Mouse (Mus musculus) small intestine, adult 2 months (tissue): ENCODE measurements around the gene Oog2. TPM values are rescaled to one million over a fixed set of nuclear protein-coding genes. Genes with fewer than 3 reads are reported as not detected.
"Not testable (repeated sequence)": the region's sequence is repeated elsewhere in the genome, so short reads cannot be mapped to it uniquely, and the experiment has no call there.

Source experiments
- H3K27ac ChIP-seq: fragments of 200-500 bp; 2 replicates; pipeline ENCODE4 v1.5.1; 2012; ENCODE audit warnings: low read depth, low read length, control low read depth, inconsistent platforms; ENCODE audit not compliant: insufficient read depth
- H3K27me3 ChIP-seq: fragments of 200-500 bp; 2 replicates; pipeline ENCODE4 v1.6.1; 2012; ENCODE audit warnings: mild to moderate bottlenecking, moderate library complexity, low read length, inconsistent platforms; ENCODE audit not compliant: control insufficient read depth, insufficient read depth
- H3K36me3 ChIP-seq: fragments of 200-500 bp; 2 replicates; pipeline ENCODE4 v1.6.1; 2012; ENCODE audit warnings: mild to moderate bottlenecking, low read length, control low read depth, inconsistent platforms; ENCODE audit not compliant: control insufficient read depth, insufficient read depth
- H3K4me1 ChIP-seq: fragments of 200-500 bp; 2 replicates; pipeline ENCODE4 v1.6.1; 2012; ENCODE audit warnings: low read length, inconsistent platforms, mixed read lengths; ENCODE audit not compliant: control insufficient read depth, insufficient read depth, insufficient read length
- H3K4me3 ChIP-seq: fragments of 200-500 bp; 2 replicates; pipeline ENCODE4 v1.5.1; 2012; ENCODE audit warnings: low read depth, mild to moderate bottlenecking, control low read depth, inconsistent platforms, low read length, moderate library complexity
- CTCF ChIP-seq: fragments of 200-500 bp; IDR thresholded peaks from 2 replicates; pipeline ENCODE4 v1.5.1; 2012; ENCODE audit warnings: low read depth, mild to moderate bottlenecking, control low read depth, inconsistent platforms, low read length, moderate library complexity, mixed read lengths; ENCODE audit not compliant: insufficient replicate concordance, insufficient read length; ENCODE audit errors: extremely low read depth
- POLR2A ChIP-seq: fragments of 200-500 bp; IDR thresholded peaks from 2 replicates; pipeline ENCODE4 v1.6.1; 2012; ENCODE audit warnings: low read depth, mild to moderate bottlenecking, control low read depth, inconsistent platforms, low read length, moderate library complexity
- WGBS: fragments of 180-500 bp; shearing (Covaris S2); methylation state at CpG from one replicate; pipeline ENCODE4 v1.1.7; 2018; 5-methylcytosine and 5-hydroxymethylcytosine counted together
- polyA plus RNA-seq: library from polyadenylated mRNA; depleted of rRNA; stranded (reverse); fragments of >200 nt; gene quantifications from 2 replicates; pipeline ENCODE4 v1.2.3, GENCODE M21; 2012; rRNA removed

Oog2 gene
- polyA plus RNA-seq: not detected in 2 replicates

- 25% methylated on average over 1 of the region's 1 CpGs for WGBS
- H3K27ac ChIP-seq: no peak within 1 kb of the TSS
- no peaks in the 10 kb centered on the region for H3K4me1 ChIP-seq
- H3K36me3 ChIP-seq: no peaks in the 10 kb centered on the region
- H3K4me3 ChIP-seq: no peak within 1 kb of the TSS
- TF ChIP-seq POLR2A (no peak), CTCF (no peak)
- H3K27me3 ChIP-seq: no peaks in the 10 kb centered on the region
Measured at GRCm38 (mm10) chr4:144190419-144190818, at the start of gene Oog2. TSS of gene Oog2 (plus strand) at chr4:144190719.

GRCm38 (mm10) chr4:144162563-144162962 is 28.0 kb upstream of the Oog2 start, which contains the start of gene Oog3:
TSS of gene Oog3 (minus strand) at chr4:144162663.
- WGBS: 73% methylated on average over 1 of the region's 1 CpGs
- no peak within 1 kb of the TSS for H3K4me3 ChIP-seq
- H3K36me3 ChIP-seq: no peaks in the 10 kb centered on the region
- TF ChIP-seq POLR2A (no peak), CTCF (no peak)
- no peaks in the 10 kb centered on the region for H3K4me1 ChIP-seq
- no peak within 1 kb of the TSS for H3K27ac ChIP-seq
- H3K27me3 ChIP-seq: no peaks in the 10 kb centered on the region

- H3K4me3 ChIP-seq, H3K27ac ChIP-seq, H3K27me3 ChIP-seq, H3K36me3 ChIP-seq, H3K4me1 ChIP-seq: not testable (repeated sequence)
- WGBS: 70% methylated on average over 1 of the region's 1 CpGs
Measured at GRCm38 (mm10) chr4:144213218-144213617, 22.7 kb downstream of the Oog2 start, which contains the start of gene C87977. TSS of gene C87977 (minus strand) at chr4:144213318.

Other genes starting within 250 kb of the Oog2 start
- gene Pramef25, start 239.7 kb upstream of the Oog2 start, polyA plus RNA-seq: not detected in 2 replicates
- gene Gm13101, start 223.8 kb upstream of the Oog2 start, polyA plus RNA-seq: not detected in 2 replicates
- gene Pramef17, start 196.3 kb upstream of the Oog2 start, polyA plus RNA-seq: not detected in 2 replicates
- gene Pramel4, start 131.6 kb upstream of the Oog2 start, polyA plus RNA-seq: not detected in 2 replicates
- not detected in 2 replicates for gene Gm13102, start 84.2 kb upstream of the Oog2 start, polyA plus RNA-seq
- gene Oog3, start 28.1 kb upstream of the Oog2 start, polyA plus RNA-seq: not detected in 2 replicates
- not detected in 2 replicates for gene C87977, start 22.6 kb downstream of the Oog2 start, polyA plus RNA-seq
- gene Pramel5, start 89.8 kb downstream of the Oog2 start, polyA plus RNA-seq: not detected in 2 replicates
- gene Gm13128, start 139.5 kb downstream of the Oog2 start, polyA plus RNA-seq: not detected in 2 replicates
- gene Gm13119, start 167.2 kb downstream of the Oog2 start, polyA plus RNA-seq: not detected in 2 replicates
- not detected in 2 replicates for gene Pramef20, start 187.2 kb downstream of the Oog2 start, polyA plus RNA-seq
- gene Pramef12, start 217.7 kb downstream of the Oog2 start, polyA plus RNA-seq: not detected in 2 replicates
- not detected in 2 replicates for gene 1700012P22Rik, start 248.1 kb downstream of the Oog2 start, polyA plus RNA-seq